Comparison of ENCODE assay signal across 8 mouse cellular contexts in genomic region chr7:43671809-43672580, GRCm38 (mm10). TPM values are rescaled to one million over a fixed set of nuclear protein-coding genes. Genes with fewer than 3 reads are reported as not detected.
A peak's percentile ranks its signal among the peaks of the same experiment; 100 is the strongest.
DNase-seq lines count a peak whose midpoint lies in the region; ATAC-seq and TF ChIP-seq lines count a peak whose summit lies in the region.

TSS of gene Ctu1 (plus strand) at chr7:43672016.

- peak within 1 kb of the TSS; percentile 92 for H3K4me2 ChIP-seq in CH12.LX (ENCODE audit: insufficient read depth, low read depth, poor library complexity, severe bottlenecking)
- H3K4me2 ChIP-seq in forebrain, embryonic 11.5 days (ENCODE audit: low read depth, low read length, severe bottlenecking), result peak within 1 kb of the TSS; percentile 56
- peak within 1 kb of the TSS; percentile 91 for H3K4me2 ChIP-seq in heart, embryonic 16.5 days (ENCODE audit: low read depth, low read length)
- H3K4me2 ChIP-seq in liver, embryonic 15.5 days, result peak within 1 kb of the TSS; percentile 72
- H3K4me2 ChIP-seq in neural tube, embryonic 12.5 days (replicated peaks), result peak within 1 kb of the TSS; percentile 75

- peaks cover 17 to 32% of the 10 kb centered on the region in 2 experiments for H3K36me3 ChIP-seq in CH12.LX (replicated peaks in 1 of 2; ENCODE audit: control insufficient read depth in 1 of 2, insufficient read depth in 1 of 2, low read length in 1 of 2)
- H3K36me3 ChIP-seq in forebrain, embryonic 11.5 days (ENCODE audit: control insufficient read depth, insufficient read depth, low read length), result peaks cover 12% of the 10 kb centered on the region
- peaks cover 21% of the 10 kb centered on the region for H3K36me3 ChIP-seq in heart, embryonic 16.5 days (ENCODE audit: control insufficient read depth, insufficient read depth)
- peaks cover 23% of the 10 kb centered on the region for H3K36me3 ChIP-seq in liver, embryonic 15.5 days (replicated peaks)
- peaks cover 25% of the 10 kb centered on the region for H3K36me3 ChIP-seq in neural tube, embryonic 12.5 days

- TF ChIP-seq RAD21 in CH12.LX (IDR thresholded peaks at IDR 0.05; ENCODE audit: low read depth, low read length), result no peak

- under 1% methylated on average over 26 of the region's 26 CpGs for WGBS in forebrain, embryonic 11.5 days
- WGBS in heart, embryonic 16.5 days, result under 1% methylated on average over 26 of the region's 26 CpGs
- under 1% methylated on average over 26 of the region's 26 CpGs for WGBS in liver, embryonic 15.5 days (ENCODE audit: insufficient replicate concordance)
- under 1% methylated on average over 26 of the region's 26 CpGs for WGBS in neural tube, embryonic 12.5 days

- dilution Hi-C loops in CH12.LX (cut with MboI; ENCODE audit: extremely low pct_ligation_motif_present, extremely low pct_unique_long_range_greater_than_20kb, low sequenced_read_pairs), result no loop called here

- peak; percentile 94 for ATAC-seq in forebrain, embryonic 11.5 days (replicated peaks; ENCODE audit: low FRiP score)
- ATAC-seq in heart, embryonic 16.5 days (replicated peaks; ENCODE audit: extremely low read depth, insufficient read depth, low FRiP score), result peak; percentile 97
- peak; percentile 86 for ATAC-seq in liver, embryonic 15.5 days (ENCODE audit: insufficient read depth)
- ATAC-seq in neural tube, embryonic 12.5 days (ENCODE audit: low FRiP score, low read depth), result peak; percentile 93

- no peaks in the 10 kb centered on the region for H3K27me3 ChIP-seq in CH12.LX (replicated peaks)
- H3K27me3 ChIP-seq in forebrain, embryonic 11.5 days (ENCODE audit: control insufficient read depth, insufficient read depth, low read length), result no peaks in the 10 kb centered on the region
- no peaks in the 10 kb centered on the region for H3K27me3 ChIP-seq in heart, embryonic 16.5 days (ENCODE audit: control insufficient read depth, insufficient read depth, low read length)
- H3K27me3 ChIP-seq in liver, embryonic 15.5 days, result no peaks in the 10 kb centered on the region
- no peaks in the 10 kb centered on the region for H3K27me3 ChIP-seq in neural tube, embryonic 12.5 days (replicated peaks)

- in situ Hi-C loops in CH12.LX (cut with MboI; ENCODE audit: low pct_ligation_motif_present, low pct_unique_long_range_greater_than_20kb, low sequenced_read_pairs), result no loop called here

- TF ChIP-seq POLR2A in CH12.LX (IDR thresholded peaks at IDR 0.05; ENCODE audit: low read depth, low read length), result peak; percentile 72

- no peak within 1 kb of the TSS for H3K27ac ChIP-seq in CH12.LX (ENCODE audit: insufficient read depth, low read depth)
- no peak within 1 kb of the TSS for H3K27ac ChIP-seq in forebrain, embryonic 11.5 days (ENCODE audit: low read depth, low read length)
- peak within 1 kb of the TSS; percentile 64 for H3K27ac ChIP-seq in heart, embryonic 16.5 days (ENCODE audit: low read length)
- H3K27ac ChIP-seq in liver, embryonic 15.5 days (replicated peaks), result 0 out of 2 replicates have a peak within 1 kb of the TSS, but pooled peaks have one; percentile 33
- no peak within 1 kb of the TSS for H3K27ac ChIP-seq in neural tube, embryonic 12.5 days

- peaks cover 21 to 42% of the 10 kb centered on the region in 2 experiments; a peak in 3 of 4 replicates for H3K4me1 ChIP-seq in CH12.LX (ENCODE audit: control insufficient read depth in 1 of 2, insufficient read depth in 2 of 2)
- peaks cover 6% of the 10 kb centered on the region; the same call in 1 of the 2 replicates for H3K4me1 ChIP-seq in forebrain, embryonic 11.5 days (replicated peaks; ENCODE audit: control insufficient read depth, insufficient read depth, low read length)
- H3K4me1 ChIP-seq in heart, embryonic 16.5 days (ENCODE audit: control insufficient read depth, insufficient read depth, low read length), result peaks cover 7% of the 10 kb centered on the region
- peaks cover 21% of the 10 kb centered on the region for H3K4me1 ChIP-seq in liver, embryonic 15.5 days (replicated peaks)
- peaks cover 8% of the 10 kb centered on the region for H3K4me1 ChIP-seq in neural tube, embryonic 12.5 days

- no peak for TF ChIP-seq CTCF in CH12.LX (conservative IDR thresholded peaks at IDR 0.05 in 1 of 2, IDR thresholded peaks at IDR 0.05 in 1 of 2; ENCODE audit: low read depth in 2 of 2, low read length in 2 of 2)

- H3K79me2 ChIP-seq in CH12.LX (replicated peaks; ENCODE audit: control insufficient read depth, extremely low read depth, insufficient read depth, poor library complexity, severe bottlenecking), result no peaks in the 10 kb centered on the region

- H3K9ac ChIP-seq in CH12.LX (ENCODE audit: insufficient read depth, low read depth), result peak within 1 kb of the TSS; percentile 81
- H3K9ac ChIP-seq in forebrain, embryonic 11.5 days (ENCODE audit: low read length), result peak within 1 kb of the TSS; percentile 70
- peak within 1 kb of the TSS; percentile 92 for H3K9ac ChIP-seq in heart, embryonic 16.5 days (ENCODE audit: low read length)
- peak within 1 kb of the TSS; percentile 65 for H3K9ac ChIP-seq in liver, embryonic 15.5 days
- peak within 1 kb of the TSS; percentile 67 for H3K9ac ChIP-seq in neural tube, embryonic 12.5 days

- peaks cover 8% of the 10 kb centered on the region for H3K9me3 ChIP-seq in CH12.LX (replicated peaks; ENCODE audit: low read length)
- no peaks in the 10 kb centered on the region for H3K9me3 ChIP-seq in forebrain, embryonic 11.5 days (ENCODE audit: control insufficient read depth, low read length)
- H3K9me3 ChIP-seq in heart, embryonic 16.5 days (replicated peaks; ENCODE audit: control insufficient read depth, low read length), result no peaks in the 10 kb centered on the region
- no peaks in the 10 kb centered on the region for H3K9me3 ChIP-seq in liver, embryonic 15.5 days (replicated peaks)
- H3K9me3 ChIP-seq in neural tube, embryonic 12.5 days, result no peaks in the 10 kb centered on the region; the same call in 1 of the 2 replicates

- peak within 1 kb of the TSS; percentile 61 to 69 (median 66) for H3K4me3 ChIP-seq in CH12.LX (replicated peaks in 1 of 3; ENCODE audit: low read depth in 2 of 3, low read length in 2 of 3, poor library complexity in 1 of 3)
- peak within 1 kb of the TSS; percentile 64 for H3K4me3 ChIP-seq in forebrain, embryonic 11.5 days (ENCODE audit: low read depth, low read length)
- peak within 1 kb of the TSS; percentile 76 for H3K4me3 ChIP-seq in heart, embryonic 16.5 days (ENCODE audit: low read length)
- H3K4me3 ChIP-seq in liver, embryonic 15.5 days (replicated peaks), result peak within 1 kb of the TSS; percentile 69
- peak within 1 kb of the TSS; percentile 61 for H3K4me3 ChIP-seq in neural tube, embryonic 12.5 days

- peak; percentile 93 for DNase-seq in CH12.LX (ENCODE audit: extremely low read depth)
- DNase-seq in c-Kit-positive CD71-positive TER-119-negative erythroid progenitor cells, embryonic 14.5 days (ENCODE audit: low read depth), result peak; percentile 79
- DNase-seq in forebrain, embryonic 11.5 days (ENCODE audit: low spot score), result peak; percentile 85
- DNase-seq in kidney, postnatal 36 days, result peak; percentile 92 to 98
- peak; percentile 97 for DNase-seq in telencephalon, adult 2 months (ENCODE audit: low read depth, low spot score)

- no peak for TF ChIP-seq EP300 in CH12.LX (IDR thresholded peaks at IDR 0.05; ENCODE audit: low read length)

TF ChIP-seq in CH12.LX, 34 proteins besides CTCF, POLR2A, EP300 and RAD21:
- TF ChIP-seq ZMIZ1 (IDR thresholded peaks at IDR 0.05; ENCODE audit: low read depth, low read length), result no peak
- no peak for TF ChIP-seq USF1 (IDR thresholded peaks at IDR 0.05; ENCODE audit: low read depth, low read length)
- peak; percentile 73; the same call in 1 of the 2 replicates for TF ChIP-seq GABPA (IDR thresholded peaks at IDR 0.05; ENCODE audit: insufficient replicate concordance, low read depth, low read length)
- 0 out of 2 replicates have a peak, but pooled peaks have one; percentile 5 for TF ChIP-seq MAX (IDR thresholded peaks at IDR 0.05; ENCODE audit: low read length)
- TF ChIP-seq ZKSCAN1 (IDR thresholded peaks at IDR 0.05; ENCODE audit: borderline replicate concordance, low read depth, low read length), result no peak
- no peak for TF ChIP-seq MAFK (IDR thresholded peaks at IDR 0.05; ENCODE audit: insufficient replicate concordance, low read length)
- peak; percentile 85 for TF ChIP-seq TBP (conservative IDR thresholded peaks at IDR 0.05; ENCODE audit: low read depth, low read length)
- no peak for TF ChIP-seq JUND (conservative IDR thresholded peaks at IDR 0.05; ENCODE audit: low read depth, low read length)
- peak; percentile 76; the same call in 1 of the 2 replicates for TF ChIP-seq MXI1 (IDR thresholded peaks at IDR 0.05; ENCODE audit: low read depth, low read length)
- 0 out of 2 replicates have a peak, but pooled peaks have one; percentile 45 for TF ChIP-seq NELFE (IDR thresholded peaks at IDR 0.05; ENCODE audit: low read depth, low read length)
- no peak for TF ChIP-seq RCOR1 (conservative IDR thresholded peaks at IDR 0.05; ENCODE audit: low read depth, low read length)
- no peak for TF ChIP-seq E2F4 (IDR thresholded peaks at IDR 0.05; ENCODE audit: insufficient replicate concordance, low read depth, low read length)
- TF ChIP-seq MYC (IDR thresholded peaks at IDR 0.05; ENCODE audit: low read depth, low read length), result peak; percentile 85
- no peak for TF ChIP-seq ETS1 (conservative IDR thresholded peaks at IDR 0.05; ENCODE audit: low read depth, low read length)
- TF ChIP-seq TCF12 (IDR thresholded peaks at IDR 0.05; ENCODE audit: low read depth, low read length), result 0 out of 2 replicates have a peak, but pooled peaks have one; percentile 40
- peak; percentile 97 for TF ChIP-seq HCFC1 (IDR thresholded peaks at IDR 0.05; ENCODE audit: low read depth, low read length)
- TF ChIP-seq BHLHE40 (IDR thresholded peaks at IDR 0.05; ENCODE audit: low read depth, low read length), result no peak
- peak; percentile 94 for TF ChIP-seq ELF1 (IDR thresholded peaks at IDR 0.05; ENCODE audit: low read depth, low read length)
- peak; percentile 97 for TF ChIP-seq KAT2A (IDR thresholded peaks at IDR 0.05; ENCODE audit: insufficient replicate concordance, low read length)
- TF ChIP-seq NRF1 (IDR thresholded peaks at IDR 0.05; ENCODE audit: low read depth, low read length), result no peak; the same call in 1 of the 2 replicates
- no peak for TF ChIP-seq SMC3 (IDR thresholded peaks at IDR 0.05; ENCODE audit: low read depth, low read length)
TF ChIP-seq in CH12.LX: peak in this region for 10.

RNA-seq across cellular contexts. Expression of gene Ctu1, which starts in this region (rescaled TPM):
- total RNA-seq in CH12.LX (2012; rRNA removed), result 6.9 and 7.8 TPM in 2 replicates
- total RNA-seq in CH12.LX (2014; rRNA removed), result 7.2 TPM in 2 replicates
- 5.3 and 5.5 TPM in 2 replicates for polyA plus RNA-seq in CH12.LX (2012; ENCODE audit: insufficient read length, low read depth)
- polyA plus RNA-seq in forebrain, embryonic 11.5 days (2014; fragmentation: Nextera tagmentation; extraction: Ambion mirVana), result 13.7 and 14.3 TPM in 2 replicates
- polyA plus RNA-seq in heart, embryonic 16.5 days (2015; fragmentation: Nextera tagmentation; extraction: Ambion mirVana), result 7.2 and 7.6 TPM in 2 replicates
- 4.1 and 5.3 TPM in 2 replicates for polyA plus RNA-seq in liver, embryonic 15.5 days (2015; fragmentation: Nextera tagmentation; extraction: Ambion mirVana)
- polyA plus RNA-seq in neural tube, embryonic 12.5 days (2016; fragmentation: Nextera tagmentation; extraction: Ambion mirVana), result 19.6 and 19.9 TPM in 2 replicates

Comparison
In these comparisons a context has a peak if more than half of its experiments do, and no peak if none do; other contexts are left out.
1. H3K27ac ChIP-seq: peak in heart, embryonic 16.5 days (single experiment) and liver, embryonic 15.5 days (single experiment); none in CH12.LX (single experiment), forebrain, embryonic 11.5 days (single experiment) and neural tube, embryonic 12.5 days (single experiment).
2. Peak in every context shown above with its lines, with median percentiles within 50 percentile points of each other: DNase-seq, H3K4me2 ChIP-seq, H3K4me3 ChIP-seq, H3K9ac ChIP-seq and ATAC-seq.